Mouse (Mus musculus) forebrain, embryonic 10.5 days (tissue): ENCODE measurements around the gene Tent4b. TPM values are rescaled to one million over a fixed set of nuclear protein-coding genes. Genes with fewer than 3 reads are reported as not detected.

Source experiments
- DNase-seq: peaks from one replicate; pipeline ENCODE4 v3.0.0-alpha.2; 2017; ENCODE audit warnings: low spot score; ENCODE audit errors: extremely low spot score
- H3K27ac ChIP-seq: fragments of 300-500 bp; sonication (generic); 2 replicates; pipeline ENCODE4 v1.5.1; 2016; ENCODE audit warnings: mild to moderate bottlenecking
- H3K27me3 ChIP-seq: fragments of 300-500 bp; sonication (generic); 2 replicates; pipeline ENCODE4 v1.6.1; 2016; ENCODE audit warnings: mild to moderate bottlenecking; ENCODE audit not compliant: poor library complexity, severe bottlenecking
- H3K36me3 ChIP-seq: fragments of 300-500 bp; sonication (generic); replicated peaks from 2 replicates; pipeline ENCODE4 v1.6.1; 2016; ENCODE audit warnings: mild to moderate bottlenecking, moderate library complexity
- H3K4me1 ChIP-seq: fragments of 300-500 bp; sonication (generic); 2 replicates; pipeline ENCODE4 v1.6.1; 2016
- H3K4me3 ChIP-seq: fragments of 300-500 bp; sonication (generic); 2 replicates; pipeline ENCODE4 v1.5.1; 2016; ENCODE audit warnings: mild to moderate bottlenecking, moderate library complexity
- H3K9me3 ChIP-seq: fragments of 300-500 bp; sonication (generic); 2 replicates; pipeline ENCODE4 v1.6.1; 2016; ENCODE audit warnings: mild to moderate bottlenecking, moderate library complexity
- WGBS: fragments of 180-500 bp; shearing (Covaris S2); methylation state at CpG from one replicate; pipeline ENCODE4 v1.1.7; 2016; 5-methylcytosine and 5-hydroxymethylcytosine counted together
- polyA plus RNA-seq: library from polyadenylated mRNA; unstranded; fragments of >200 nt; fragmentation: Nextera tagmentation; extraction: Ambion mirVana; gene quantifications from 2 replicates; pipeline ENCODE4 v1.2.1, GENCODE M21; 2016

The Tent4b gene
- 8.1 and 9.0 TPM in 2 replicates for polyA plus RNA-seq

DNA sequence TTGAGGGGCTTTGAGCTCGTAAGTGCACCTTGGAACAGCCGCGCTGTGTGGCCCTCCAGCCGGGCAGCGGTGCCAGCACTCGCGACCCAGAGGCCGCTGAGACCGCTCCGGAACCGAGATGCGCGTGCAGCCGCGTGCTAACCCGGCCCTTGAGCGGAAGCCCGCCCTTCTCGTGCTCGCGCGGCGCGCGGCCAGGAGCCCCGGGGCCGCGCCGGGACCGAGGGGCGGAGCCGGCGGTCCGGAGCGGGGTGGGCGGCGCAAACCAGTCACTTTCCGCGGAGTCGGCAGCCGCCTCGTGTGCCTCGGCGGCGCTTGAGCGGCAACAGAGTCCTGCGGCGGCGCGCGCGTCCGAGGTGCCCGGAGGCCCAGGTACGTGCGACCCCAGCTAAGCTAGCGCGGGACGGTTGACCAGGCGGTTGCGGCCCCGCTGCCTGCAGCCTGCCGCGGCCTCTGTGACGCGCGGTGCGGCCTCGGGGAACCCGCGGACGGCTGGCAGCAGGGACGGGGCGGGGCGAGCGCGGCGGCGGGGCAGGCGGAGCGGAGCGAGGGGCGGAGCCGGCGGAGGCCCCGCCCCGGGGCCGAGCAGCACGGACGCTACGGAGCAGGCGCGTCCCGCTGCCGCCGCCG is at the start of gene Tent4b:
Gene Tent4b (plus strand): TSS at position 269 of the 627 bp plus-strand sequence.
- Histone ChIP-seq H3K27me3 (no peaks in the 10 kb centered on the region), H3K36me3 (peaks cover 20% of the 10 kb centered on the region), H3K4me3 (peak within 1 kb of the TSS; percentile 96), H3K9me3 (no peaks in the 10 kb centered on the region), H3K4me1 (peaks cover 49% of the 10 kb centered on the region), H3K27ac (peak within 1 kb of the TSS; percentile 97)
- DNase-seq, result peak; percentile 89
- WGBS, result under 1% methylated on average over 87 of the region's 97 CpGs

DNA sequence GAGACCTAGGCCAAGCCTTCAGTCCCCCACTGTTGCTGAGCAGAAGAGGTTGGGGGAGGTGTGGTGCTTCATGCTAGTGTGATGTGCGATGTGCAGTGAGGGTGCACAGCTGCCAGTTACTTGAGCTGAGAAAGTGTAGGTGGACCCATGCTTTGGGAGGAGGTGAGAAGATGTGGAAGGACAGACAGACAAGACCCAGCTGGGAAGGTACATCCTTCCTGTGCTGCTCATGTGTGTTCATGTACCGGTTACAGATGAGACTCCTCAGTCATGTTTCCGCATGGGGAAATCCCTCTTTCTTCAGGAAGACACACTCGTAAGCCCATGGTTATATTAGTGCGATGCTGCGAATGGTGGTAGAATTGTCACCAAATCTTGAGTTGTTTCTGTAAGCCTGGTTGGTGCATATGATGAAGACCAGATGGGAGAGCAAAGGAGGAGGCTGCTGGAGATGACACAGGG is 48.1 kb upstream of the Tent4b start:
- DNase-seq, result no peak
- no peaks in the 10 kb centered on the region for H3K27me3 ChIP-seq
- peaks cover 91% of the 10 kb centered on the region for H3K36me3 ChIP-seq
- H3K27ac ChIP-seq, result no peak overlapping the region
- no peak overlapping the region for H3K4me3 ChIP-seq
- H3K4me1 ChIP-seq, result no peaks in the 10 kb centered on the region
- no peaks in the 10 kb centered on the region for H3K9me3 ChIP-seq
- 94% methylated on average over 6 of the region's 6 CpGs for WGBS

DNA sequence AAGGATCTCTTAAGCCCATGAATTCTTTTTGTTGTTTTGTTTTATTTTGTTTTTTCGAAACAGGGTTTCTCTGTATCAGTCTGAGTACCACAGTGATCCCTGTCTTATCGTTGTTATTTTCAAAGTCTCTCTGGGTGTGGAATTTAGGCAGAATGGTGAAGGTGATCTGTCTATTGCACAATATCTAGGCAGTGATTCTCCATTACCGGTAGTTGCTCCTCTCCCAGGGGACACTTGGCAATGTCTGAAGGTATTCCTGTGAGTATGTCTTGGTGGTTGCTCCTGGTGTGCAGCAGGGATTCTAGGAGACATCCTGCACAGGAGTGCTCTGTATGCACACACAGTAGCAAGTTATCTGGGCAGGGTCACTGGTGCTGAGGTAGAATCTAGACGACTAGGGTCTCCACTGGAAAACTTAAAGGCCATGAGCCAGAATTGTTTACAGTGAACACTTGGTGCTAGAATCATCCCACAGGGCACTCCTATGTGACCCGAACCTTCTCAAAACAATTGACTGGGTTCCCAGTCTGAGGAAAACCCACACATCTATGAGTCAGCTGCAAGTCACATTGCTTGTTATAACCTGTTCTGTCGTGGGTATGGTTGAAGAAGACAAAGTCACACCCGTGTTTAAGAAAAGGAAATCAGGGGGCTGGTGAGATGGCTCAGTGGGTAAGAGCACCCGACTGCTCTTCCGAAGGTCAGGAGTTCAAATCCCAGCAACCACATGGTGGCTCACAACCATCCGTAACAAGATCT is 38.6 kb upstream of the Tent4b start:
- Histone ChIP-seq H3K27ac (no peak overlapping the region), H3K27me3 (no peaks in the 10 kb centered on the region), H3K4me1 (no peaks in the 10 kb centered on the region), H3K4me3 (no peak overlapping the region), H3K36me3 (peaks cover 93% of the 10 kb centered on the region), H3K9me3 (no peaks in the 10 kb centered on the region)
- whole genome bisulfite sequencing, result 91% methylated on average over 10 of the region's 10 CpGs
- DNase-seq, result no peak

DNA sequence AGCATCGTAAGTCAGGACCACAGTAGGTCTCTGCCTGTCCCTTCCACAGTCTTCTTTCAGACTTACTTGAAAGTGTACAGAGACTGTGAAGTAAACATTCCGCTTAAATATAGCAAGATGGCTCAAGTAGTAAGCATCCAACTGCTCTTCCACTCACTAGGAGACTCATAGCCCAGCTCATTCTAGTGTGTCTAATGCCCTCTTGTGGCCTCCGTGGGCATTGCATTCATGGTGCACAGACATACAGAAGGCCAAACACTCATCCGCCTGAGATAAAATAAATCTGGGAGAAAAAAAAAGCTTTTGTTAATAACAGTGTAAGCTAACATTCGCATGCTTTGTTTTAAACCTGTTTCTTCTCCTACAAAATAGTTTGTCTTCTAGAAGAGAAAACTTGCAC is 37.6 kb upstream of the Tent4b start:
- WGBS, result 76% methylated on average over 5 of the region's 5 CpGs
- H3K36me3 ChIP-seq, result peaks cover 93% of the 10 kb centered on the region
- H3K4me3 ChIP-seq, result no peak overlapping the region

DNA sequence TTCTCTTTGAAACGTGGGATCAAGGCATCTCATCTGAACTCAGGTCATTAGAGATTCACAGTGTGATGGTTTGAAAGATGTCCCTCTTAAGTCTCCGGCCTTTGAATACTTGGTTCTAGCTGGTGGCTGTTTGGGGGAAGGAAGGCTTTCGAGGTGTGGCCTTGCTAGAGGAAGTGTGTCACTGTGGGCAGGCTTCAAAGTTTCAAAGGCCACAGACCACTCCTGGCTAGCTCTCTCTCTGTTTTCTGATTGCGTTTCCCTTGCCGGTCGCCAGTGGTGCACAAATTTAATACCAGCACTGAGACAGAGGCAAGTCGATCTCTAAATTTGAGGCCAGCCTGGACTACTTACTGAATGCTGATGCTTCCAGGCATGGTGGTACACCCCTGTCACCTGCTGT is 23.7 kb upstream of the Tent4b start:
- Histone ChIP-seq H3K4me1 (no peaks in the 10 kb centered on the region), H3K27me3 (no peaks in the 10 kb centered on the region), H3K27ac (no peak overlapping the region), H3K4me3 (no peak overlapping the region), H3K36me3 (peaks cover 42% of the 10 kb centered on the region), H3K9me3 (no peaks in the 10 kb centered on the region)
- WGBS, result 94% methylated on average over 7 of the region's 7 CpGs
- DNase-seq, result no peak

More for the DNA sequence above, 37.6 kb upstream of the Tent4b start:
- Histone ChIP-seq H3K27ac (no peak overlapping the region), H3K27me3 (no peaks in the 10 kb centered on the region), H3K9me3 (no peaks in the 10 kb centered on the region), H3K4me1 (no peaks in the 10 kb centered on the region)
- peak; percentile 68 for DNase-seq

DNA sequence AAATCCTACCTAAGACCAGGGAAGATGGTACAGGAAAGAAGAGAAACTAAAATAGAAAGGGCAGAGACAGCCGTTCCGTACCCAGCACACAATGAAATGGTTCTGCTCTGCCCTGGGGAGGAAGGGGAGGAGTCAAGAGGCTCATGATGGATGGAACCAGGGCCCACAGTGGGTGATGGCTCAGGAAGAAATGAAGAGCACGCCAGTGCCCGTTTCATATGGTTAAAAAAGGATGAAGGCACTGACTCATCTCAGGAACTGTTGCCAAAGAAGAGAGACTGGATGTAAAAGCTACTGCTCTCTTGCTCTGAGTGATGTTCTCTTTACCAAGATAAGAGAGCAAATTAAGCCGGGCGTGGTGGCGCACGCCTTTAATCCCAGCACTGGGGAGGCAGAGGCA is 21.7 kb upstream of the Tent4b start:
- Histone ChIP-seq H3K4me1 (no peaks in the 10 kb centered on the region), H3K27me3 (no peaks in the 10 kb centered on the region), H3K4me3 (no peak overlapping the region), H3K36me3 (peaks cover 22% of the 10 kb centered on the region), H3K27ac (no peak overlapping the region), H3K9me3 (0 out of 2 replicates have a peak, but pooled peaks cover 3% of the 10 kb centered on the region)
- no peak for DNase-seq
- WGBS, result 95% methylated on average over 8 of the region's 8 CpGs

DNA sequence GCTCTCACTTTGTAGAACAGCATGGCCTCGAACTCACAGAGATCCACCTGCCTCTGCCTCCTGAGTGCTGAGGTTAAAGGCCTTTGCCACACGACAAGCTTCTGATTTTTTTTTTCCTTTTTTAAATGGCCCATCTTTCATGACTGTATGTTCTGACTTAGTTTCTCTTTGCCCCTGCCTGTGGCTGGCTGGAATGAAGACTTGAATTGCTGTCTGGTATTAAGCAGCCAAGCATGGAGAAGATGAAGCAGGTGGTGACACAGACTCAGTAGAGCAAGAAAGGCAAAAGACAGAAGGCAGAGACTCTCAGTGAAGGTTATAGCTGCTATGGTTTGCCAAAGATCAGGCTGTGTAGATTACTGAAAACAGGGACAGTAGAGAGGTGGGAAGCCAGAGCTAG is 15.9 kb upstream of the Tent4b start:
- 83% methylated on average over 2 of the region's 2 CpGs for WGBS

DNA sequence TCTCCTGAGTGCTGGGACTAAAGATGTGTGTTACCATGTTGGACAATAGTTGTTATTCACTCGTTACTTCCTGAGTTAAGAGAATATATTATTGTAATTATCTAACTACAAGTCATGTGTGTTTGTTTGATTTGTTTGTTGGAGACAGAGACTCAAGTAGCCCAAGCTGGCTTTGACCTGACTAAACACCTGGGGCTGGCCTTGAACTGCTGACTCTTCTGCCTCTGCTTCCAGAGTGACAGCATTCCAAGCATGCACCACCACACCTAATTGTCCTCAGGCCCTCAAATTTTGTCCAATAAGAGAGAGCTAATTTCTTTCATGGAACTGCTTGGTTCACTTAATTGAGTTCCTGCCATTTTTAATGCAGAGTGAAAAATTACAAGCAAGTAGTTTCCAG is 14.1 kb upstream of the Tent4b start:
- Histone ChIP-seq H3K9me3 (0 out of 2 replicates have a peak, but pooled peaks cover 3% of the 10 kb centered on the region), H3K27ac (no peak overlapping the region), H3K36me3 (no peaks in the 10 kb centered on the region), H3K4me3 (no peak overlapping the region), H3K27me3 (no peaks in the 10 kb centered on the region), H3K4me1 (no peaks in the 10 kb centered on the region)
- 87% methylated on average over 1 of the region's 1 CpGs for WGBS
- DNase-seq, result no peak

More for the DNA sequence above, 15.9 kb upstream of the Tent4b start:
- no peaks in the 10 kb centered on the region for H3K4me1 ChIP-seq
- H3K27ac ChIP-seq, result no peak overlapping the region
- no peak overlapping the region for H3K4me3 ChIP-seq
- 0 out of 2 replicates have a peak, but pooled peaks cover 3% of the 10 kb centered on the region for H3K9me3 ChIP-seq
- no peaks in the 10 kb centered on the region for H3K36me3 ChIP-seq
- no peaks in the 10 kb centered on the region for H3K27me3 ChIP-seq
- no peak for DNase-seq

DNA sequence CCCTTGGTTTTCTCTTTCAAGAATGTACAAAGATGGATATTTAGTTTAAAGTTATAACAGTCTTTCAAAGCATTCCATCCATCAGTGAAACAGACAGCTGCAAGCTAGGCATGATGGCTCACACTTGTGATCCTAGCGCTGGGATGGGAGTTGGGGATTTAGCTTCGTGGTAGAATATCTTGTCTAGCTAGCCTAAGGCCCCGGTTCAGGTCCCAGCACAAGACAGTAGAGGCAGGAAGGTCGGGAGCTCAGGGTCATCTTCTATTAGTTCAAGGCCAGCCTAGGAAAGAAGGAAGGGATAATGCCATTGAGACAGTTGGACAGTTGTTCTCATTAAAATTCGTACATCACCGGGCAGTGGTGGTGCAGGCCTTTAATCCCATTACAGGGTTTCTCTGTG is 13.3 kb upstream of the Tent4b start:
- WGBS, result 84% methylated on average over 6 of the region's 6 CpGs
- Histone ChIP-seq H3K4me1 (no peaks in the 10 kb centered on the region), H3K4me3 (no peak overlapping the region), H3K9me3 (0 out of 2 replicates have a peak, but pooled peaks cover 2% of the 10 kb centered on the region), H3K27me3 (no peaks in the 10 kb centered on the region), H3K27ac (no peak overlapping the region), H3K36me3 (no peaks in the 10 kb centered on the region)
- no peak for DNase-seq

DNA sequence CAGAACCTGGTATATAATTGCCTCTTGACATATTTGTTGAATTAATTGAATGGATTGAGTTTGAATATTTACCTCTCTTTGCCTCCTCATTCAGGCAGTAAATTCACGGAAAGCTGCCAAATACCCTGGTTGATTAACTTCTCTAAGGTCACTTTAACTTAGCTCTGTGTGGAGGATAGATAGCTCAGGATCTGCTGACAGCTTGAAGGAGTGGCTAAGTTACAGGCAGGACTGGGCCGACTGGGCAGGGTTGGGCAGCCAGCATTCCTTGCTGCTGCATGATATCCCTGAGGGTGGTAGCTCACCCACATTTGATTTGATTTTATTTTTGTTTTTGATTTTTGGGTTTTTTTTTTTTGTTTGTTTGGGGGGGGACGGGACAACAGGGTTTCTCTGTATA is 1.7 kb upstream of the Tent4b start:
- H3K4me3 ChIP-seq, result no peak overlapping the region
- H3K4me1 ChIP-seq, result peaks cover 32% of the 10 kb centered on the region
- H3K36me3 ChIP-seq, result peaks cover 6% of the 10 kb centered on the region; the same call in 1 of the 2 replicates
- no peaks in the 10 kb centered on the region for H3K9me3 ChIP-seq
- DNase-seq, result no peak
- H3K27ac ChIP-seq, result no peak overlapping the region
- no peaks in the 10 kb centered on the region for H3K27me3 ChIP-seq
- WGBS, result 78% methylated on average over 3 of the region's 3 CpGs

DNA sequence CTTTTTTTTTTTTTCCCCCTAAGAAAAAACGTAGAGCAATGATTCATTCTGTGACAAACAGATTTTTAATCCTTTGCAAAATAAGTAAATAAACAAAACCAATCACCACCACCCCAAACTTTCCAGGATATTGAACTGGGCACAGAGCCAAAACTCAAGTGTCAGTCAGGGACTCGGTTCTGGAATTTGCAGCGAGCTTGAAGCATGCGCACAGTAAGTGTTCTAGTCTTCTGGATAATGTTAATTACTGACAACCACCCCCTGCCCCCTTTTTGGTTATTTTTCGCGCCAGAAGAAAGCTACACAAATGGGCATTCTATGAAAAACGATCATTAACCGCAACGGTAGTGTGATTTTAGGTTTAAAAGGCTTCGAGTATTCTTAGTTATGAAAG is 465 bp upstream of the Tent4b start:
- DNase-seq, result no peak
- H3K9me3 ChIP-seq, result no peaks in the 10 kb centered on the region
- peak overlapping the region; percentile 97 for H3K27ac ChIP-seq
- peaks cover 18% of the 10 kb centered on the region for H3K36me3 ChIP-seq
- peaks cover 44% of the 10 kb centered on the region for H3K4me1 ChIP-seq
- 1% methylated on average over 10 of the region's 10 CpGs for WGBS
- H3K27me3 ChIP-seq, result no peaks in the 10 kb centered on the region
- H3K4me3 ChIP-seq, result peak overlapping the region; percentile 96

DNA sequence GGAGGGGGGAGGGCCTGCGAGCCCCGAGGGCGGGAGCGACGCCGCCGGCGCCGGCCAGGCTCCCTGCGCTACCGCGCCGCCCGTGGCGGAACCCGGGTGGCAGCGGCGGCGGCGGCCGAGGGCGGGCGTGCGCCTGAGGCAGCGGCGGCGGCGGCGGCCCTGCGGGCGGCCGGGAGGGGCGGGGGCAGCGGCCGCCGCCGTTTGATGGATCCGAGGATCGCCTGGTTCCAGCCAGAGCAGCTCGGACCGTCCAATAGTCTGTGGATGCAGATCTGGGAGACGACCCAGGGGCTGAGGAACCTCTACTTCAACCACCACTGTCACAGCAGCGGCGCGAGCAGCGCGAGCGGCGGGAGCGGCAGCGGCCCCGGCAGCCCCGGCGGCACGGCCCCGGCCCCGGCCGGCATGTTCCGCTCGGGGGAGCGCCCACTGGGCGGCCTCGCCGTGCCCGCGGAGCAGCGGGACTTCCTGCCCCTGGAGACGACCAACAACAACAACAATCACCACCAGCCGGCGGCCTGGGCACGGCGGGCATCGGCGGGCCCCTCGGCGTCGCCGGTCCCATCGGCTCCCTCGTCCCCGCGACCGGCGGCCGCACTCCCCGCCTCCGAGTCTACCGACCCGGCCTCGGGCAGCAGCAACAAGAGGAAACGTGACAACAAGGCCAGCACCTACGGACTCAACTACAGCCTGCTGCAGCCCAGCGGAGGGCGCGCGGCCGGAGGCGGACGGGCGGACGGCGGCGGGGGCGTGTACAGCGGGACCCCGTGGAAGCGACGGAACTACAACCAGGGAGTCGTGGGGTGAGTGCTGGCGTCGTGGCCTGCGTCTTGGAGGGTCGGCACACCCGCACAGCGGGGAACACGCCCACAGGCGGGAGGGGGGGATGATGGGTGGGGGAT is 938 bp downstream of the Tent4b start:
- Histone ChIP-seq H3K4me1 (peaks cover 58% of the 10 kb centered on the region), H3K4me3 (peak overlapping the region; percentile 96), H3K27ac (peak overlapping the region; percentile 97), H3K9me3 (no peaks in the 10 kb centered on the region), H3K27me3 (no peaks in the 10 kb centered on the region), H3K36me3 (peaks cover 25% of the 10 kb centered on the region)
- DNase-seq, result peak; percentile 51
- under 1% methylated on average over 114 of the region's 117 CpGs for WGBS
